Mouse (Mus musculus) kidney, adult 8-10 months (tissue): ENCODE results near the gene Xrcc4.

Experiments used
- DNase-seq, 2 experiments: peaks; one replicate each; pipeline ENCODE4 v3.0.0; 2022

The Xrcc4 gene

DNA sequence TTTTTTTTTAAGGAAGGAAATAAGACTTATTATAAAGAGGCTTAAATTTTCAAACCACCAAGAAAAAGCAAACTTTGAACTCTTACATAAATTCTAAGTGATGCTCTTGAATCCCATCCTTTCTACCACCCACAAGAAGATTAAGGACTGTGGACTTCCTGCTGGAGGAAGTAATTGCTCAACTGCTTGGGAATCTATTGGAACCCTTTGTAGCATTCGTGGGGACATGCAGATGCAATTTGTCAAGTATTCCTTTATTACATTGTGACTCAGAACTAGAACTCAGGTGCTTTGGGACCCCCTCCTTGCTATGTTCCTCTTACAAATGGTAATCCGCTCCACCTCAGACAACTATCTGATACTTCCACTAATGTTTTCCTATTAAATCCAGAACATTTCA lies 351.1 kb downstream of the Xrcc4 start:
- DNase-seq, result no peak

DNA sequence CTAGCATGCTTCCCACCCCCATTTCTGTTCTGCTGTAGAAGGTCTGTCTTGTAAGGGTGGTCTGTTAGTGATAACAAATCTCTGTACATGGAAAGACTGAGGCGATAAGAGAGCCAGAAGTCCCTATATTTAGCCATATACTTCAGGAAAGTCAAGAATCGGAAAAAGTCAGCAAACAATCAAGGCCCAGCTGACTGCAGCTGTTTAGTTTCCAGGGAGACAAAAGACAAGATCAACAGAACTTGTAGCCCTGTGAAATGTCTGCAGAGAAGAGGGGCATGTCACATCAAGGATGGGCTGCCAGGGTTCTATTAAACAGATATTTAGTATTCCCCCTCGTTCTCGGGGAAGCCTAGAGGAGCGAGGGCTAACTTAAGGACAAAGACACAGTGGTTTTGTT lies 354.3 kb downstream of the Xrcc4 start:
- DNase-seq, result no peak

DNA sequence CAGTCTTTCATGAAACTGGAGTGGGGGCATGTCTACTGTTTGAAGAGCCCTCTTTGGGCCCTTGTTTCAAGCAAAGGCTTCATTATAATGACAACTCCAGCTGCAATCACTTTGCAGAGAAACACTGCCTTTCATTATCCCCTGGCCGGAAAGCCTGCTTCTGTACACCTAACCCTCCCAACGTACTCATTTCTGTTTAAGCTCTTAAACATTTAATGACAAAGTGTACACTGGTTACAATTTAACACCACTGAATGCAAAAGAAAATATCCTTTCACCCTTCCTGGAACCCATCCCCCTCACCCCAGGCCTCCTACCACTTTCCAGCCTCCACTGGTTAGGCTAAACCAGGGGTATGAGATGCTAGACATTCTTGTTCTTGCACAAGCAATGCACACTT lies 362.9 kb downstream of the Xrcc4 start:
- DNase-seq, result no peak
